Mouse (Mus musculus): ENCODE results near the gene Fam184b. TPM values are rescaled to one million over a fixed set of nuclear protein-coding genes. Genes with fewer than 3 reads are reported as not detected.

Fam184b gene
- polyA plus RNA-seq, 1 experiment from 2014 or later: 0.11 TPM

GRCm38 (mm10) chr5:45534319-45535098, 104.9 kb downstream of the Fam184b start:
- H3K27ac ChIP-seq (ENCODE audit: low read length): no peak overlapping the region
- no peaks in the 10 kb centered on the region for H3K36me3 ChIP-seq (ENCODE audit: control insufficient read depth, insufficient read depth)
- ATAC-seq (ENCODE audit: low read depth): peak; percentile 88
- no peak overlapping the region for H3K4me3 ChIP-seq (ENCODE audit: low read depth, low read length)
- WGBS (ENCODE audit: insufficient replicate concordance): 5% methylated on average over 15 of the region's 17 CpGs
- no peak overlapping the region for H3K9ac ChIP-seq (ENCODE audit: low read depth, low read length)
- peak overlapping the region; percentile 28 for H3K4me2 ChIP-seq (ENCODE audit: low read depth, low read length)
- no peaks in the 10 kb centered on the region for H3K9me3 ChIP-seq (replicated peaks; ENCODE audit: control insufficient read depth, low read length)
- H3K27me3 ChIP-seq (ENCODE audit: control insufficient read depth, insufficient read depth, low read depth, low read length): no peaks in the 10 kb centered on the region
- no peaks in the 10 kb centered on the region for H3K4me1 ChIP-seq (ENCODE audit: control insufficient read depth, low read depth, low read length)

- 75% methylated on average over 3 of the region's 3 CpGs for WGBS (ENCODE audit: insufficient replicate concordance)
- Histone ChIP-seq H3K4me3 (ENCODE audit: low read depth, low read length) (no peak overlapping the region), H3K4me2 (ENCODE audit: low read depth, low read length) (no peak overlapping the region), H3K4me1 (ENCODE audit: control insufficient read depth, low read depth, low read length) (no peaks in the 10 kb centered on the region), H3K27me3 (ENCODE audit: control insufficient read depth, insufficient read depth, low read depth, low read length) (no peaks in the 10 kb centered on the region), H3K9me3 (replicated peaks; ENCODE audit: control insufficient read depth, low read length) (no peaks in the 10 kb centered on the region), H3K36me3 (ENCODE audit: control insufficient read depth, insufficient read depth) (peaks cover 17% of the 10 kb centered on the region), H3K9ac (ENCODE audit: low read depth, low read length) (no peak overlapping the region), H3K27ac (ENCODE audit: low read length) (no peak overlapping the region)
- no peak for ATAC-seq (ENCODE audit: low read depth)
Observed at GRCm38 (mm10) chr5:45529696-45530095, 109.7 kb downstream of the Fam184b start.

- H3K27me3 ChIP-seq (ENCODE audit: control insufficient read depth, insufficient read depth, low read depth, low read length): no peaks in the 10 kb centered on the region
- no peaks in the 10 kb centered on the region for H3K9me3 ChIP-seq (replicated peaks; ENCODE audit: control insufficient read depth, low read length)
- no peak overlapping the region for H3K4me2 ChIP-seq (ENCODE audit: low read depth, low read length)
- no peak for ATAC-seq (ENCODE audit: low read depth)
- WGBS (ENCODE audit: insufficient replicate concordance): 69% methylated on average over 4 of the region's 4 CpGs
- peaks cover 23% of the 10 kb centered on the region for H3K36me3 ChIP-seq (ENCODE audit: control insufficient read depth, insufficient read depth)
- H3K27ac ChIP-seq (ENCODE audit: low read length): no peak overlapping the region
- no peak overlapping the region for H3K9ac ChIP-seq (ENCODE audit: low read depth, low read length)
- H3K4me3 ChIP-seq (ENCODE audit: low read depth, low read length): no peak overlapping the region
- H3K4me1 ChIP-seq (ENCODE audit: control insufficient read depth, low read depth, low read length): peaks cover 8% of the 10 kb centered on the region
Observed at GRCm38 (mm10) chr5:45526338-45526737, 113.1 kb downstream of the Fam184b start.

GRCm38 (mm10) chr5:45525101-45525500, 114.3 kb downstream of the Fam184b start:
- Histone ChIP-seq H3K27ac (ENCODE audit: low read length) (no peak overlapping the region), H3K27me3 (ENCODE audit: control insufficient read depth, insufficient read depth, low read depth, low read length) (no peaks in the 10 kb centered on the region), H3K4me3 (ENCODE audit: low read depth, low read length) (no peak overlapping the region), H3K4me2 (ENCODE audit: low read depth, low read length) (no peak overlapping the region), H3K36me3 (ENCODE audit: control insufficient read depth, insufficient read depth) (peaks cover 23% of the 10 kb centered on the region), H3K4me1 (ENCODE audit: control insufficient read depth, low read depth, low read length) (peaks cover 13% of the 10 kb centered on the region), H3K9ac (ENCODE audit: low read depth, low read length) (no peak overlapping the region), H3K9me3 (replicated peaks; ENCODE audit: control insufficient read depth, low read length) (no peaks in the 10 kb centered on the region)
- 80% methylated on average over 10 of the region's 10 CpGs for WGBS (ENCODE audit: insufficient replicate concordance)
- ATAC-seq (ENCODE audit: low read depth): no peak

GRCm38 (mm10) chr5:45521601-45522000, 117.8 kb downstream of the Fam184b start:
- peak overlapping the region; percentile 83 for H3K4me2 ChIP-seq (ENCODE audit: low read depth, low read length)
- peak overlapping the region; percentile 97 for H3K4me3 ChIP-seq (ENCODE audit: low read depth, low read length)
- H3K36me3 ChIP-seq (ENCODE audit: control insufficient read depth, insufficient read depth): peaks cover 13% of the 10 kb centered on the region
- H3K9me3 ChIP-seq (replicated peaks; ENCODE audit: control insufficient read depth, low read length): no peaks in the 10 kb centered on the region
- 69% methylated on average over 6 of the region's 6 CpGs for WGBS (ENCODE audit: insufficient replicate concordance)
- H3K27me3 ChIP-seq (ENCODE audit: control insufficient read depth, insufficient read depth, low read depth, low read length): no peaks in the 10 kb centered on the region
- H3K9ac ChIP-seq (ENCODE audit: low read depth, low read length): no peak overlapping the region
- ATAC-seq (ENCODE audit: low read depth): no peak
- no peak overlapping the region for H3K27ac ChIP-seq (ENCODE audit: low read length)
- H3K4me1 ChIP-seq (ENCODE audit: control insufficient read depth, low read depth, low read length): peaks cover 17% of the 10 kb centered on the region

GRCm38 (mm10) chr5:45520809-45521110, 118.7 kb downstream of the Fam184b start:
- Histone ChIP-seq H3K4me2 (ENCODE audit: low read depth, low read length) (peak overlapping the region; percentile 83), H3K36me3 (ENCODE audit: control insufficient read depth, insufficient read depth) (peaks cover 8% of the 10 kb centered on the region; the same call in 1 of the 2 replicates), H3K9me3 (replicated peaks; ENCODE audit: control insufficient read depth, low read length) (no peaks in the 10 kb centered on the region), H3K4me3 (ENCODE audit: low read depth, low read length) (peak overlapping the region; percentile 97), H3K4me1 (ENCODE audit: control insufficient read depth, low read depth, low read length) (peaks cover 17% of the 10 kb centered on the region), H3K27me3 (ENCODE audit: control insufficient read depth, insufficient read depth, low read depth, low read length) (no peaks in the 10 kb centered on the region), H3K9ac (ENCODE audit: low read depth, low read length) (peak overlapping the region; percentile 86), H3K27ac (ENCODE audit: low read length) (peak overlapping the region; percentile 54; the same call in 1 of the 2 replicates)
- 3% methylated on average over 5 of the region's 5 CpGs for WGBS (ENCODE audit: insufficient replicate concordance)
- no peak for ATAC-seq (ENCODE audit: low read depth)

- Histone ChIP-seq H3K36me3 (ENCODE audit: control insufficient read depth, insufficient read depth) (peaks cover 5% of the 10 kb centered on the region; the same call in 1 of the 2 replicates), H3K9me3 (replicated peaks; ENCODE audit: control insufficient read depth, low read length) (no peaks in the 10 kb centered on the region), H3K27ac (ENCODE audit: low read length) (peak within 1 kb of the TSS; percentile 54), H3K4me3 (ENCODE audit: low read depth, low read length) (peak within 1 kb of the TSS; percentile 97), H3K4me1 (ENCODE audit: control insufficient read depth, low read depth, low read length) (peaks cover 17% of the 10 kb centered on the region), H3K4me2 (ENCODE audit: low read depth, low read length) (peak within 1 kb of the TSS; percentile 83), H3K9ac (ENCODE audit: low read depth, low read length) (peak within 1 kb of the TSS; percentile 86), H3K27me3 (ENCODE audit: control insufficient read depth, insufficient read depth, low read depth, low read length) (no peaks in the 10 kb centered on the region)
- ATAC-seq (ENCODE audit: low read depth): peak; percentile 93
- 2% methylated on average over 56 of the region's 56 CpGs for WGBS (ENCODE audit: insufficient replicate concordance)
Observed at GRCm38 (mm10) chr5:45519960-45520808, 119.2 kb downstream of the Fam184b start, which contains the start of gene Med28. Med28 (plus strand) TSS chr5:45520229.

- Histone ChIP-seq H3K36me3 (ENCODE audit: control insufficient read depth, insufficient read depth) (no peaks in the 10 kb centered on the region; the same call in 1 of the 2 replicates), H3K9ac (ENCODE audit: low read depth, low read length) (no peak overlapping the region), H3K4me2 (ENCODE audit: low read depth, low read length) (no peak overlapping the region), H3K4me3 (ENCODE audit: low read depth, low read length) (no peak overlapping the region), H3K27ac (ENCODE audit: low read length) (no peak overlapping the region), H3K4me1 (ENCODE audit: control insufficient read depth, low read depth, low read length) (peaks cover 4% of the 10 kb centered on the region), H3K9me3 (replicated peaks; ENCODE audit: control insufficient read depth, low read length) (no peaks in the 10 kb centered on the region), H3K27me3 (ENCODE audit: control insufficient read depth, insufficient read depth, low read depth, low read length) (no peaks in the 10 kb centered on the region)
- WGBS (ENCODE audit: insufficient replicate concordance): 66% methylated on average over 10 of the region's 10 CpGs
- ATAC-seq (ENCODE audit: low read depth): no peak
Observed at GRCm38 (mm10) chr5:45515151-45515743, 124.2 kb downstream of the Fam184b start.

All from liver, embryonic 16.5 days (tissue).